Mouse (Mus musculus) lung, postnatal 10 days (tissue): ENCODE measurements at regions not wholly inside any gene's neighbourhood (a gene's known extent, or its start where the extent isn't known, plus 50 kb on each side); places are given as distances from the start of the nearest gene placed in this dataset.

Experiments used
- DNase-seq: peaks from one replicate; pipeline ENCODE4 v3.0.0; 2021

- no peak for DNase-seq
These were observed 530.2 kb downstream of the Lmo4 start for GRCm38 (mm10) chr3:143674855-143675254.

GRCm38 (mm10) chr3:143674446-143674845, 530.6 kb downstream of the Lmo4 start:
- no peak for DNase-seq

GRCm38 (mm10) chr3:143662041-143662685, 542.9 kb downstream of the Lmo4 start:
- no peak for DNase-seq

- DNase-seq, result no peak
These were observed 545.5 kb downstream of the Lmo4 start for GRCm38 (mm10) chr3:143659421-143659978.

- DNase-seq, result no peak
These were observed 557.8 kb downstream of the Lmo4 start for GRCm38 (mm10) chr3:143647237-143647636.

- DNase-seq, result peak; percentile 4
These were observed 558.2 kb downstream of the Lmo4 start for GRCm38 (mm10) chr3:143646836-143647235.

GRCm38 (mm10) chr3:143633036-143633435, 572.0 kb downstream of the Lmo4 start:
- DNase-seq, result no peak

- DNase-seq, result peak; percentile 33
These were observed 573.8 kb downstream of the Lmo4 start for GRCm38 (mm10) chr3:143631183-143631582.

- no peak for DNase-seq
These were observed 580.1 kb downstream of the Lmo4 start for GRCm38 (mm10) chr3:143624906-143625305.

- no peak for DNase-seq
These were observed 582.7 kb downstream of the Lmo4 start for GRCm38 (mm10) chr3:143622275-143622674.

GRCm38 (mm10) chr3:143619125-143619524, 585.9 kb downstream of the Lmo4 start:
- no peak for DNase-seq

GRCm38 (mm10) chr3:143614895-143615294, 590.1 kb downstream of the Lmo4 start:
- DNase-seq, result no peak

GRCm38 (mm10) chr3:143614004-143614403, 591.0 kb downstream of the Lmo4 start:
- no peak for DNase-seq

GRCm38 (mm10) chr3:143609673-143610072, 595.3 kb downstream of the Lmo4 start:
- DNase-seq, result no peak

- peak; percentile 71 for DNase-seq
These were observed 605.9 kb downstream of the Lmo4 start for GRCm38 (mm10) chr3:143599120-143599519.

- no peak for DNase-seq
These were observed 607.9 kb downstream of the Lmo4 start for GRCm38 (mm10) chr3:143596949-143597593.

GRCm38 (mm10) chr3:143596011-143596683, 608.9 kb downstream of the Lmo4 start:
- no peak for DNase-seq

GRCm38 (mm10) chr3:143595081-143595480, 609.9 kb downstream of the Lmo4 start:
- no peak for DNase-seq

- no peak for DNase-seq
These were observed 610.3 kb downstream of the Lmo4 start for GRCm38 (mm10) chr3:143594676-143595075.

GRCm38 (mm10) chr3:143586653-143587052, 618.4 kb downstream of the Lmo4 start:
- DNase-seq, result no peak

- DNase-seq, result peak; percentile 21
These were observed 620.1 kb downstream of the Lmo4 start for GRCm38 (mm10) chr3:143584692-143585603.

GRCm38 (mm10) chr3:143576338-143577007, 628.5 kb downstream of the Lmo4 start:
- DNase-seq, result no peak
